Mouse (Mus musculus) kidney, postnatal 10 days (tissue): ENCODE results near the gene Exo5.

ENCODE experiments used
- DNase-seq: peaks from one replicate; pipeline ENCODE4 v3.0.0; 2021; ENCODE audit warnings: mixed read lengths

The Exo5 gene

DNA sequence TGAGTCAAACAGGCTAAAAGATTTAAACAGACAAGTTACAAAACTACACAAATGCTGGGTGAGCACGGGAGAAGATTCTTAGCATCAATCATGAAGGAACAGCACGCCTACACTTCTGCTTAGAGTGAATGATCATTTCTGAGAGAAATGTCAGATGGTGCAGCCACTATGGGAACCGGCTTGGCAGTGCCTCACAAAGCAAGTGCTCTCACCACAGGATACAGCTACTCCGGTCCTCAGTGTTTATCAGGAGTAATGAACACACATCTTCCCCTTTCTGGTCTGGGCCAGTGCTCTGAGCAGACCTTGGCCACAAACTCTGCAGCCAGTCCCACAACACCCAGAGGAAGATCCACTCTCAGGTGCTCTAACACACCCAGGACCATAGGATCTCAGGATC lies 20.3 kb downstream of the Exo5 start:
- no peak for DNase-seq

DNA sequence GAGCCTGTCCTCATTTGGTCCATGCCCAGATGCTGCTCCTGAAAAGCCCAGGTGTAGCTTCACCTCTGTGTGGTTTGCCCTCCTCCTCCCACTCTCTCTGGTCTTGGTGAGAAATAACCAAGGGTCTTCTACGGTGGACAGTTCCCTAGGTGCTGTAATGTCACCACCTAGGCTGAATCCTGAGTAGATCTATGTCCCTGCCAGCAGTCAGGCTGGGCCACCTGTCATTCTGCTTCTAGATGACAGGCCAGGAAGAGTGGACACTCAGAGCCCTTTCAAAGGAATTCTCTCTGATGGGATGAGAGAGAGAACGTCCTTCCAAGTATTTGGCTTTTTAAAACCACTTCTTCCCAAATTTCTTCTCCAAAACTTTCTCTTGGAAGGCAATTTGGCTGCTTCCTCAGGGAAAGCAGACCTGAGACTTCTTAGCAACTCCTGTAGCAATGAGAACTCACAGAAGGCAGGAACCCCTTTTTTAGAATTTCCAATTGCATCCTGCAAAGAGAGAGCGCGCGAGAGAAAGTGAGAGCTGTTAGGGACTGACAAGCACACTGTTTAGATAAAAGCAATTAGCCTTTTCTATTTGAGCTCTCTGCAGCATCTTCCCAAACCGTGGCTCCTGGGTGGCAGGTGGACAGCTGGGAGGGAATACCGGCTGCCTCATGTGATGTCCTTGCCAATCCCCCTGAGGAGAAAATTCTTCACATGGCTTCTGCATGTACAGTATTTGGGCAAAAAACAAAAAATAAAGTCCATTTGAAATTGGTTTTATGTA lies 28.8 kb downstream of the Exo5 start:
- no peak for DNase-seq

DNA sequence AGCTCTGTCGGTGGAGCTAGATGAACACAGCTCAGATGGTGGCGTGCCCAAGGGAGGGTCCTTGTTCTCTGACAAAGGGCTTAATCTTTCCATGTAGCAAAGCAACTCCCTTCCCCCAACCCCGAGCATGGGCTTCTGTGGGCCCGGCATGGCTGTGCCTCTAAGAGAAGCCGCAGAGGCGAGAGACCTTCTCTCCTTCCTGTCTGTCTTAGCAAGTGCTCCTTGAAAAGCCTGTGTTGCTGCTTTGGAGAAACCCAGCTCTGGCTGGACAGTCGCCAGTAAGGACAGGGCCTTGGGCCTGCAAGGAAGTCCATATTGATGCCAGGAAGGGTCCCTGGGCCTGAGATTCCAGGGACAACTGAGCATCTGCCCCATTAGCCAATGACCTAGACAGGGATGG lies 29.6 kb downstream of the Exo5 start:
- DNase-seq = no peak

DNA sequence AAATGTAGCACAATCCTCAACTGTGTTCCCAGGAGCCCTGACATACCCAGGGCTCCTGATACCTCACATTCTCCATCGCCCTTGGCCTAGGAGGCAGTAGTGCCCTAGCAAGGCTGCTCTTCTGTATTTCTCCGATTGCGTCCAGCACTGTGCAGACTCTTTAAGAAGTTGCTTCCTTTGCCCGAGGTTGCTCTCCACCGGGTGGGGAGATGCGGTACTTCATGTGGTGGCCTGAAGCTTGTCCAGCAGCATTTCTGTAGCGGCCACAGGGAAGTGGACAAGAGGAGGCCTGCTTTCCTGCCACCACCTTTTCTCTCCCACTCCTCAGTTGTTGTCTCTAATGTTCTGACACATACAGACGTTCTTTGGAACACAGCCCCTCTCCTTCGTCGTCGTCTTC lies 30.2 kb downstream of the Exo5 start:
- peak; percentile 13 for DNase-seq

DNA sequence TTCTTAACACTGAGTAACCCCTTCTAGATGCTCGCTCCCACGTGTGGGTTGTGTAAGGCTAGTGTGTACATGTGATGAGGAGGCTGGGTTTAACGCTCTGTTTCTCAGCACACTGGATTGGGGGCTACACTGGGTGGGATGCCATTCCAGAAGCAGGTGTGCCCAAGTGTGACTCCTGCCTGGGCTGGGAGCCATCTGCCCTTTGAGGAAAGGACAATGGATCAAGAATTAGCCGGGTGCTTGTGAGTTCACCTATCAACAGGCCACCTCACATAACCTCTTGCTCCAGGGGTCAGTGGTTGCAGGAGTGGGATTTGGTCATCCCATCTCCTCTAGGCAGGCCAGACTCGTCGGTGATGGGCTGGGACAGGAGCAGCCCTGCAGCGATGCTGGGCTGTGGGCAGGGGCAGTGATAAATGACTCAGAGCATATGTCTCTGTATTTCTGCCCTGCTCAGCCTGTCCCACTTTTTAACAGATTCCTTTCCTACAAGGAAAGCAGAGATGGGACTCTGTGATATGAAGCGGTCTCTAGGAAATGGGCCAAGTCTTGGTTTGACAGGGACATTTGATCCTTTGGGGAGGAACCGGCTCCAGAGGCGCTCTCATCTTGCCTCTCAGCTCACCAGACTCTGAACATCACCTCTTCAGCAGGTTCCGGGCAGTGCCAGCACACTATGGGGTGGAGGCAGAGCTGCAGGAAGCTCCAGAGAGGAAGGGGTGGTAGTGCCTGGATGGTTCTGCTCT lies 31.0 kb downstream of the Exo5 start:
- no peak for DNase-seq

DNA sequence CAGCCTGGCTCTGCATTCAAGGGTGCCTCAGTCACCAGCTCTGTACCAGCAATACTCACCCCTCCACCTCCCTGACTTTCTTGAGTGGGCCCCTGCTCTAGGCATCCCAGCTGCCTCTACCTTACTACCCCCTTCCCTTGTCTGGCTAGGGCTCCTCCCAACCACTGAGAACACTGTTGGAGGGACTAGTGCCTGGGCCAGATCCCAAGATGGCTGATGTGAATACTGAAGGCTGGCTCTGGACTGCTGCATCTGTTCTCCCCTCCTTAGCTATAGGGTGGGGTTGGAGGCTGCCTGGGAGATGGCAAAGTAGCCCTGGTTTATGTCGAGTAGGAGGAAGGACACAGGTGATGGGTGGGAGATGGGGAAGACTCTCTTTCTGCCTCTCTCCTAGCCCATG lies 32.3 kb downstream of the Exo5 start:
- no peak for DNase-seq

DNA sequence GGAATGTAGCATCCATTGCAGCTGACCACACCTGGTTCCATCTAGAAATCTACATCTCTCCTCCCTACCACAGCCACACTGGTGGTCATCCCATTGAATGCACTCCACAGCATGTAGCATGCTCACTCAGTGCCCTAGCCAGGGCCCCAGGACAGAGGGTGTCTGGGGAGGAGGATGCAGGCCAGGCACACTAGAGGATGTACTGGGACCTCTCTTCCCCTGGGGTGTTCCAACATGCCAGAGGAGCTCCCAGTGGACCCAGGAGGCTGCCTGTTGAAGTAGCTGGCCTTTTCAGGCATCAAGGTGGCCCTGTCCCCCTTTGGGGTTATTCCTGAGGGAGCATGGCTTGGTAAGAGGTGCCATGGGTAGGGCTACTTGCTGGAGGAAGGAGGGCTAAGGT lies 32.9 kb downstream of the Exo5 start:
- no peak for DNase-seq

DNA sequence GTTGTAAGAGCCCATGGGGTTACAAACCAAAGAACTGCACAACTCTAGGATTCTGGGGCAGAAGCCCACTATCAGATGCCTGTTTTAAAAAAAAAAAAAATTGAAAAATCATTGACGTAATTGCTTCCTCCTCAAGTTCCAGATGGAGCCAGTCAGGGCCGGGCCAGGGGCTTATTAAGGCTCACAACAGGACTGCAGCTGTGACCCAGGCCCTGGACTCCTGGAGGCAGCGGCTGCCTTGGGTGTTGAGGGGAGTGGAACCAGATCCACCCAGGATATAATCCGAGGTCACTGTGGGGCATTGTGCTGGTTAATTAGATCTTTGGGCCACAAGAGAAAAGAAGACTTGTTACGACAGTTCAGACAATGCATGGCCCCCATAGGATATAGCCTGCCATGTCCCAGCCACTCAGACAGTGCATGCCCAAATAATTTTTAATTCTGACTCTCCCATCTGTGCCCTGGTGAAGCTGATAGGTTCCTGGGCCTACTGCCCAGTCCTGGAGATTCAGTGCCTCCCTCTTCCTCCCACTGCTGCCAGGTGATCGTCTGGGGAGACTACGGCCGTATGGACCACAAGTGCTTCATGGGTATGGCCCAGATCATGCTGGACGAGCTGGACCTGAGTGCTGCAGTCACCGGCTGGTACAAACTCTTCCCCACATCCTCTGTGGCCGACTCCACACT lies 33.9 kb downstream of the Exo5 start:
- no peak for DNase-seq

DNA sequence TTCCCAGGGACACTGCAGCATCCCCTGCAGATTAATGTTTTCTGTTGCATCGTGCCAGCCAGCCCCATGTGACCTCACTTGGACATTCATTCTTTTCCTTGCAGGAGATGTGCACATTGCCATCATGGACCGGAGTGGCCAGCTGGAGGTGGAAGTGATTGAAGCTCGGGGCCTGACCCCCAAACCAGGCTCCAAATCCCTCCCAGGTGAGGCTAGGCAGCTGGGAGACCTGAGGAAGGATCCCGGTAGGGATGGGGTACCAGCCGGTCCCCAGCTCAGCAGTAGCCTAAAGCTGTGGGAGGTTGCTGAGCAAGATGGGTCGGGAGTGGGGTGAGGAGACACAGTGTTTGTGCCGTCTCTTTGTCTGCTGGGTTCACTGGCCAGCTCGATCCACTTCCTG lies 35.9 kb downstream of the Exo5 start:
- no peak for DNase-seq

DNA sequence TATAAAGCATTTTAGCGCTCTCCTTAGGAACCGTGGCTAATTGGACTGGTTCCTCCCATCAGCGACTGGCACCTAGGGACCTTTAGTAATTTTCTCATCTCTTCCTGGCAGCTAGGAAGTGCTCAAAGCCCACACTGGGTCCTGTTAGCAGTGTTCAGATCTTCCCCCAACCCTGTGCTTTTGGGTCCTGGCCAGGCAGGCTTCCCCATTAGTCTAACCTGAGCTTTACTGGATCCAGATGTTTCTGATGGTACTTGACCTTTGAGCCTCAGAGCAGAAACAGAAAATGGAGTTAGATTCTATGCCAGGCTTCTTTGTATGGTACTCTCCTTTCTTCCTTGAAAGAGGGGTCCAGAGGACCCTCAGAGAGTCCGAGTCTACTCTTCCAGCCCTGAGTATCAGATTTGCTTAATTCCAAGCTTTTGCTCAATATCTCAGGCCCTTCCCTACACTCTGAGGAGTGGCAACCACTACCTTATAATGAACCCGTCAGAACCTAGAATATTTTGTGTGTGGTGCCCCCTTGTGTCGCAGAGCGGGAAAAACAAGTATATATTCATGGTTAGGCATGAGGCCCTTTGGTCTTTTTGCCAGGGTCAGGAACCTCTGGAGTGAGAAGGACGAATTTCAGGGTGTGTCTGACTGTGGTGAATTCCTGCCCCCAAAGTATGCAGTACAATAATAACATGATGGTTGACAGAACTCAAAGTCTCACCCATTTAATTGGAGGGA lies 37.3 kb downstream of the Exo5 start:
- DNase-seq = peak; percentile 70

DNA sequence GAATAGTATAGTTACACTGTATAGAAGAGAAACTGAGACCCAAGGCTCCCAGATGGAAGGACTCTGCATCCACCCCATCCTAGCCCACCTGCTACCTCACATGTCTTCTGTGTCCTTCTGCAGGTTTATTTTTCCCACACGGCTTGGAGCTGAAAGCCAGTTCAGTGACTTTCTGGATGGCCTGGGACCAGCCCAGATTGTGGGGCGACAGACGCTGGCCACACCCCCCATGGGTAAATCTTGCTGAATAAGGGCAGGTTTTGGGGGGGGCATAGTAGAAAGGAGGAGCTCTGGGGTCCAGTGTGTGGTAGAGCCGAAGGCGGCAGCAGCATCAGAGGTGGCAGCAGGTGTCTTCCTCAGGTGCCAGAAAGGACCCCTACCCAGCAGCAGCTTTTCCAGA lies 38.0 kb downstream of the Exo5 start:
- no peak for DNase-seq

DNA sequence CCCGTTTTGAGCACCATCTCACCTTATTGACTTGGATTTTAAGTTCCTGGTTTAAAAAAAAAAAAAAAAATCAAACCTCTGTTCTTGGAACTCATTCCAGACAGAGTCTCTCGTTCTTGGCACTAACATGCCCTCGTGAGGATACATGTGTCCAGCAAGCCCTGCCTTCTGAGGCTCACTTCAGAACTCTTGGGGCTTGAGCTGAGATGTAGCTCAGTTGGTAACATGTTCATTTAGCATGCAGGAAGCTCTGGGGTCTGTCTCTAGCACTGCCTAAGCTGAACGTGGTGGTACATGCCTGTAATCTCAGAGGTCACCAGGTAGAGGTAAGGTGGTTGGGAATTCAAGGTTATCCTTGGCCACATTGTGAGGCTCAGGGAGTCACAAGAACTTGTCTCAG lies 38.7 kb downstream of the Exo5 start:
- DNase-seq = no peak

DNA sequence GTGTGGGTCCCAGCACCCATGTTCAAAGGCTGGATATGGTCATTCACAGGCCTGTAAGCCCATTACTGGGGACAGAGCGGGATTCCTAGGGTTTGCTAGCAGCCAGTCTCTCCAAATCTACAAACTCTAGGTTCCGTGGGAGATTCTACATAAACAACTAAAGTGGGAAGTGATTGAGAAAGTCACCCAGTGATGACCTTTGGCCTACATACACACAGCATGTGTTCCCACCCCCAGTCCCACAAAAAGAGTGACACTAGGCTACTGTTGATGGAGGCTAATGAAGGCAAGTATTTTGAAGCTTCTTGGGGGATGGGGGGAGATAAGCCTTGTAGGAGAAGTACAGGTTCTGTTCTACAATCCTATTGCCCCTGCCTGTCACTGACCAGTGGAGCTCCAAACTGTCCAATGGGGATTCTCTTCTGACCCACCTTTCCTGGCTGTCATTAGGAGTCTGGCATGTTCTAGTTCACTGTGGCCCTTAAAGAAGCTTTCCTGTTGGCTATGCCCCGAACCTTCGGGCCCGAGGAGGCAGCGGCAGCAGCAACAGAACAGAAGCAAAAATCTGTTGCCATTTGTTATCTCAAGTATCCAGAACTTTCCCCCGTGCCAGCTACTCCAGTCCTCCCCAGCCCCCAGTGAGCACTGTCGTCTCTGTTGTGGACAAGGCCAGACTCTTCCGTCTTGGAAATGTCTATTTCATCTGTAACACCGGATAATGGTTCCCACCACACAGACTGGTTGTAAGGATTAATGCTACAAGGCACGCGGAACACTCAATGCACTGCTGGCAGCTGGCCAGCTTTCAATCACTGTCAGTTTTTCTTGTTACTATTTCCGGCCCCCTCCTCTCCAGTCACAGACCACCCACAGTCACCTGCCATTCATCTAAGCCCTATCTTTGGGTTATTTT lies 39.4 kb downstream of the Exo5 start:
- no peak for DNase-seq

DNA sequence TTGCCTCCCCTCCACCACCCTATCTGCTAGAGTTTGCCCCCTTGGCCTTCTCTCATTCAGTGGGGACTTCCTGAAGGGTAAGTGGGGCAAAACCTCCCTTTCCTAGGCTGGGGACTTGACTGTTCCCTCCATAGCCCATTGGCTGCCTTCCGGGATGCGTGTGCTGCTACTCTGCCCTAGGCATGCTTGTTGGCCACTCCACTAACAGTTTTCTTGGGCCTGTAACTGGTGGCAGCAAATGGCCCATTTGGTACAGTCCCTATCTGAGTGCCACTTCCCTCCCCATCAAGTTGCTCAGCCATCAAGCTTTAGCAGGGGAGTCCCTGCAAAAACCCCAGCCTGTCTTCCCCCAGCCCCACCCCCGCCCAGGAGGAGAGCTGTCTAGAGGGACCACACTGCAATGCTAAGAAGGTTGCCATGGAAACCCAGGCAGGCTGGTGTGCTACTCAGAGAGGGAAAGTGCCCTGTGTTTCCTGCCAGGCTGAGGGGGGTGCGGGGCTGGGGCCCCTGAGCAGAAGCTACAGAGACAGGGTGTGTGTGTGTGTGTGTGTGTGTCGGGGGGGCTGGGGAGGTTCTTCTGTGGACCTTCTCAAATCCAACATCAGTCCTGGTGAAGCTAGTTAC lies 42.7 kb downstream of the Exo5 start:
- DNase-seq = no peak

DNA sequence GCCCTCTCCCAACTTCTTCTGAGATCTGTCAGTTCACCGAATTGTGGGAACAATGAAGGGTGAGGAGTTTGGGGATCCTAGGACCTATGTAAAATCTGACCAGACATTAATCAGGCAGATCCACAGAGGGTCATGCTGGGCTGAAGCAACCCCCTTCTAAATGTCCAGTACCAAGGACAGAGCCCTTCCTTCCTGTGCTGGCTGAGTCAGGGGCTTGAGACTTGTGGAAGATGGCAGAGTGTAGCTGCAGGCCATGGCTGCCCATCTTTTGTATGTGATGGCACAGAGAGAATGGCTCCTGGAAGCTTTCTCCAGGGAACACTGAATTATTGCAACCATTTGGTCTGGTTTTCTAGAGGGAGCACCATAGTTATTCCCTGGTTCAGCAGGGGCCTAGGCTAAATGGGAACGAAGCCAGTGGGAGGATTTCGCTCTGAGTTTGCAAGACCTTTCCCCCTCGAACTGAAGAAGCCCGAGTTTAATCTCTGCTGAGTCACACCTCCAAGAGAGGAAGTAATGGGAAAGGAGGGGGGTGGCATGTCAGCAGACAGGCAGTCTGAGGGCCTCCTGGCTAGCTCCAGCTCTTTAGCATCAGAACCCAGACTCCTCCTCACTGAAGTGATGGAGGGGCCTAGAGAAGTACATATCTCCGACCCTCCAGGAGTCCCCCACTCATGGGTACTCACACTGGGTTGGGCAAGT lies 43.9 kb downstream of the Exo5 start:
- no peak for DNase-seq

DNA sequence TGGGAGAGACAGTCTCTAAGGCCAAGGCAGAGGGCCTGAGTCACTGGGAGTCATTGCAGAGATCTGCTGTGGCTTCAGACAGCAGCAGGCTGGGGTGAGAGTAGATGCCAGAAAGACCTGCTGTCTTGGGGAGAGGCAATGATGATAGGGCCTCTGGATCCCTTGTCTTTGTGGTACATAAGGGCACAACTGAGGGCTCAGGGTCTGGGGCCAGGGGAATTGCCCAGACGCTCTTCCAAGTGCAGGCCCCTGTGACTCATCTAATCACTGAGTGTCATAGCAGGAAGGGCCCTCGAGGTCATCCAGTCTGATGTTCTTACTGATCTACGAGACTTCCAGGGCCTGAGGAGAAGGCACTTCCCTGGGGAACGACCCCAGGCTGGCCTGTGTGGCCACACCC lies 45.4 kb downstream of the Exo5 start:
- DNase-seq = no peak

DNA sequence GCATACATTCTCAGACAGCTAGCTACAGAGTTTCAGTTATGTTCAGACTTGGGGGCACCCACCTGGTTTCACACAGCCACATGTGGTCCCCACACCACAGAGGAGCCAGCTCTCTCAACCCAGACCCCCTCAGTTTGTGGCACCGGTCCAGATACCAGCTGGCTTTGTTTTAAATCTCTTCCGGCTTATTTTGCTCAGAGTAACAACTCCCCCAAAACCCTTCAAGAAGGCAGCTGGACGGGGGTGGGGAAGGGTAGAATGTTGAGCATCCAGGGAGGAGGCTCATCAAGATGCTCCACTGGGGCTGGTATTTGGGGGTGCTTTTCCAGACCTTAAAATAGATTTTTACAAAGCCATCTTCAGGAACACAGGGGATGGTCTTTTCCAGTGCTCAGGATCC lies 46.1 kb downstream of the Exo5 start:
- no peak for DNase-seq

DNA sequence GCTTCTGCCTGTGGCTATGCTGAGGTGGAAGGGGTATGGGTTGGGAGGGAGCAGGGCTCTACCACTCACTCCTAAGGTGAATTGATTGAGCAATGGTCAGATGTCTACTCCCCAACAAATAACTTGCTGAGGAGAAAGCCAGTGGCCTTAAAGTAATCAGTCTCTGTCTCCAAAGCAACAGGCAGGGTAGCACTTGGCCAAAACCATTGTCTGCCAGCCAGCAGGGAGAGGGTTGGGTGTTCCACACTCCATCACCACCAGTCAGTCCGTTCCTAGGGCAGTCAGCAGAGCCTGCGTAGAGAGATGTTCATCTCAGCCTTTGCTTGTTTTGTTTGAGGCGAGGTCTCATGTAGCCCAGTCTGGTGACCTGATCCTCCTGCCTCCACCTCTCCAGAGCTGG lies 48.9 kb downstream of the Exo5 start:
- no peak for DNase-seq
